ENCODE assay signal across 12 mouse cellular contexts in genomic region chr7:28957997-28958725, GRCm38 (mm10). TPM values are rescaled to one million over a fixed set of nuclear protein-coding genes. Genes with fewer than 3 reads are reported as not detected.
DNase-seq lines count a peak whose midpoint lies in the region; ATAC-seq and TF ChIP-seq lines count a peak whose summit lies in the region.
"Had no signal": no experiment of that assay in that cellular context is flagged by ENCODE, and none has a peak within 500 bp of the region (broad histone marks: within the 10 kb centered on the region; RNA-seq: fewer than 3 reads in every experiment).

No protein-coding gene starts in this region.

- no peak for DNase-seq in heart, postnatal 4 days
- DNase-seq in 416B (ENCODE audit: low read depth) (peak; percentile 79), MEL (ENCODE audit: low read depth, low spot score) (peak; percentile 37)
- no peak for DNase-seq in liver, embryonic 11.5 days (ENCODE audit: low spot score)
- DNase-seq in thymus, postnatal 36 days: no peak
- DNase-seq in cerebellum, adult 2 months: no peak
- DNase-seq: forebrain, postnatal 0 days; thymus, postnatal 14 days had no signal

- no peak for TF ChIP-seq POLR2A in MEL (IDR thresholded peaks at IDR 0.05; ENCODE audit: control insufficient read depth in 1 of 2, insufficient read depth in 1 of 2, low read depth in 1 of 2, low read length in 2 of 2, poor library complexity in 1 of 2)
- TF ChIP-seq POLR2A in cerebellum, adult 2 months (IDR thresholded peaks at IDR 0.05; ENCODE audit: borderline replicate concordance, insufficient read depth, low read length): no peak

- H3K27me3 ChIP-seq in heart, embryonic 14.5 days (ENCODE audit: control insufficient read depth, insufficient read depth, low read length): no peaks in the 10 kb centered on the region
- H3K27me3 ChIP-seq in MEL (ENCODE audit: control insufficient read depth in 1 of 2, insufficient read depth in 2 of 2, low read length in 2 of 2): no peaks in the 10 kb centered on the region
- no peaks in the 10 kb centered on the region for H3K27me3 ChIP-seq in liver, embryonic 11.5 days (replicated peaks; ENCODE audit: control insufficient read depth, insufficient read depth, low read length)
- H3K27me3 ChIP-seq in midbrain, embryonic 16.5 days (ENCODE audit: control insufficient read depth, insufficient read depth, low read depth, low read length): no peaks in the 10 kb centered on the region
- H3K27me3 ChIP-seq in cerebellum, adult 2 months (ENCODE audit: control insufficient read depth, insufficient read depth, low read length): no peaks in the 10 kb centered on the region
- H3K27me3 ChIP-seq: hindbrain, embryonic 12.5 days; neural tube, embryonic 12.5 days had no signal

- H3K4me1 ChIP-seq in heart, embryonic 14.5 days (ENCODE audit: control insufficient read depth in 2 of 2, insufficient read depth in 2 of 2, low read length in 2 of 2): peaks cover 21 to 69% of the 10 kb centered on the region in 2 experiments
- peaks cover 37 to 54% of the 10 kb centered on the region in 2 experiments for H3K4me1 ChIP-seq in MEL (ENCODE audit: control insufficient read depth in 1 of 2, insufficient read depth in 2 of 2, low read length in 2 of 2)
- H3K4me1 ChIP-seq in liver, embryonic 11.5 days (replicated peaks; ENCODE audit: control insufficient read depth, insufficient read depth, low read length): peaks cover 74% of the 10 kb centered on the region
- peaks cover 42% of the 10 kb centered on the region for H3K4me1 ChIP-seq in midbrain, embryonic 16.5 days (ENCODE audit: control insufficient read depth, insufficient read depth, low read length)
- peaks cover 15% of the 10 kb centered on the region; the same call in 1 of the 2 replicates for H3K4me1 ChIP-seq in cerebellum, adult 2 months (ENCODE audit: control insufficient read depth, insufficient read depth, low read length)

- peak overlapping the region; percentile 88 for H3K4me2 ChIP-seq in heart, embryonic 14.5 days (ENCODE audit: low read length)
- H3K4me2 ChIP-seq in liver, embryonic 11.5 days: peak overlapping the region; percentile 98
- no peak overlapping the region for H3K4me2 ChIP-seq in midbrain, embryonic 16.5 days (ENCODE audit: low read length)

- peak overlapping the region; percentile 99 for H3K9ac ChIP-seq in heart, embryonic 14.5 days (ENCODE audit: low read length)
- H3K9ac ChIP-seq in MEL (ENCODE audit: control insufficient read depth, low read depth, low read length, poor library complexity, severe bottlenecking): peak overlapping the region; percentile 30; the same call in 1 of the 2 replicates
- no peak overlapping the region for H3K9ac ChIP-seq in liver, embryonic 11.5 days (ENCODE audit: low read depth, low read length)
- no peak overlapping the region for H3K9ac ChIP-seq in midbrain, embryonic 16.5 days (ENCODE audit: low read depth, low read length)
- H3K9ac ChIP-seq: forebrain, postnatal 0 days; neural tube, embryonic 12.5 days had no signal

- TF ChIP-seq CTCF in MEL (IDR thresholded peaks at IDR 0.05 in 2 of 3, conservative IDR thresholded peaks at IDR 0.05 in 1 of 3; ENCODE audit: control insufficient read depth in 1 of 3, insufficient read depth in 1 of 3, low read depth in 2 of 3, low read length in 3 of 3, poor library complexity in 1 of 3, severe bottlenecking in 1 of 3): no peak
- TF ChIP-seq CTCF in cerebellum, adult 2 months (IDR thresholded peaks at IDR 0.05; ENCODE audit: borderline replicate concordance, insufficient read depth, low read depth, low read length): no peak

- no peak; a peak in 1 of 4 replicates for TF ChIP-seq EP300 in MEL (IDR thresholded peaks at IDR 0.05; ENCODE audit: low read depth in 1 of 2, low read length in 2 of 2)

- peaks cover 23% of the 10 kb centered on the region for H3K36me3 ChIP-seq in heart, embryonic 14.5 days (ENCODE audit: control insufficient read depth, insufficient read depth, low read length)
- H3K36me3 ChIP-seq in MEL (ENCODE audit: control insufficient read depth in 1 of 2, insufficient read depth in 2 of 2, low read length in 2 of 2): peaks cover 3 to 71% of the 10 kb centered on the region in 2 experiments; a peak in 3 of 4 replicates
- peaks cover 6% of the 10 kb centered on the region; the same call in 1 of the 2 replicates for H3K36me3 ChIP-seq in liver, embryonic 11.5 days (ENCODE audit: control insufficient read depth, insufficient read depth, low read length)
- no peaks in the 10 kb centered on the region for H3K36me3 ChIP-seq in midbrain, embryonic 16.5 days (ENCODE audit: control insufficient read depth, insufficient read depth, low read length)
- H3K36me3 ChIP-seq: hindbrain, embryonic 12.5 days; neural tube, embryonic 12.5 days had no signal

- no peak for ATAC-seq in heart, embryonic 14.5 days (ENCODE audit: insufficient number of reproducible peaks, insufficient read depth, low FRiP score, low read depth)
- ATAC-seq in liver, embryonic 11.5 days (replicated peaks; ENCODE audit: low FRiP score): no peak
- no peak for ATAC-seq in midbrain, embryonic 16.5 days
- ATAC-seq: forebrain, postnatal 0 days had no signal

- H3K27ac ChIP-seq in heart, embryonic 14.5 days (replicated peaks in 1 of 2; ENCODE audit: control insufficient read depth in 1 of 2, insufficient read depth in 1 of 2, low read depth in 2 of 2, low read length in 2 of 2): peak overlapping the region; percentile 49 to 88
- peak overlapping the region; percentile 52; the same call in 1 of the 2 replicates for H3K27ac ChIP-seq in MEL (ENCODE audit: control insufficient read depth, low read depth, low read length)
- H3K27ac ChIP-seq in liver, embryonic 11.5 days (ENCODE audit: low read depth, low read length): peak overlapping the region; percentile 62
- H3K27ac ChIP-seq in midbrain, embryonic 16.5 days (ENCODE audit: low read length): no peak overlapping the region
- H3K27ac ChIP-seq in cerebellum, adult 2 months (ENCODE audit: insufficient read depth, low read length): no peak overlapping the region
- H3K27ac ChIP-seq: hindbrain, embryonic 12.5 days; neural tube, embryonic 12.5 days had no signal

- WGBS in heart, embryonic 14.5 days: 19% methylated on average over 1 of the region's 1 CpGs
- 44% methylated on average over 1 of the region's 1 CpGs for WGBS in liver, embryonic 11.5 days
- WGBS in midbrain, embryonic 16.5 days: 70% methylated on average over 1 of the region's 1 CpGs
- 70% methylated on average over 1 of the region's 1 CpGs for WGBS in cerebellum, adult 2 months

- no peaks in the 10 kb centered on the region for H3K9me3 ChIP-seq in heart, embryonic 14.5 days (ENCODE audit: control insufficient read depth, low read length)
- no peaks in the 10 kb centered on the region for H3K9me3 ChIP-seq in MEL (replicated peaks; ENCODE audit: insufficient read depth, low read length)
- no peaks in the 10 kb centered on the region for H3K9me3 ChIP-seq in liver, embryonic 11.5 days (ENCODE audit: control insufficient read depth, low read length)
- no peaks in the 10 kb centered on the region for H3K9me3 ChIP-seq in midbrain, embryonic 16.5 days (replicated peaks; ENCODE audit: control insufficient read depth, low read length, poor library complexity, severe bottlenecking)
- H3K9me3 ChIP-seq: hindbrain, embryonic 12.5 days; neural tube, embryonic 12.5 days had no signal

- 0 out of 4 replicates have a peak overlapping the region, but pooled peaks of 1 of the 2 experiments have one; percentile 100 for H3K4me3 ChIP-seq in heart, embryonic 14.5 days (ENCODE audit: control insufficient read depth in 1 of 2, insufficient read depth in 1 of 2, low read depth in 1 of 2, low read length in 2 of 2)
- H3K4me3 ChIP-seq in MEL (ENCODE audit: control insufficient read depth in 1 of 2, insufficient read depth in 1 of 2, low read depth in 2 of 2, low read length in 2 of 2): no peak overlapping the region
- no peak overlapping the region for H3K4me3 ChIP-seq in liver, embryonic 11.5 days (ENCODE audit: low read depth, low read length)
- H3K4me3 ChIP-seq in midbrain, embryonic 16.5 days (ENCODE audit: low read depth, low read length): no peak overlapping the region
- no peak overlapping the region for H3K4me3 ChIP-seq in cerebellum, adult 2 months (replicated peaks; ENCODE audit: insufficient read depth, low read depth, low read length)
- H3K4me3 ChIP-seq: hindbrain, embryonic 12.5 days; neural tube, embryonic 12.5 days had no signal

- H3K79me2 ChIP-seq in MEL (ENCODE audit: control insufficient read depth, insufficient read depth, low read length, poor library complexity): peaks cover 72% of the 10 kb centered on the region

- TF ChIP-seq RAD21 in MEL (IDR thresholded peaks at IDR 0.05; ENCODE audit: low read depth, low read length): no peak

RNA-seq across cellular contexts. Expression of gene Actn4, which starts 4.0 kb away (rescaled TPM):
- polyA plus RNA-seq in heart, embryonic 14.5 days (2014; fragmentation: Nextera tagmentation; extraction: Ambion mirVana): 221 and 228 TPM in 2 replicates
- 100 to 1,000 TPM; 224 to 231 TPM for total RNA-seq in heart, postnatal 4 days (2021)
- total RNA-seq in MEL (2012; rRNA removed): 60.5 and 66.3 TPM in 2 replicates
- polyA plus RNA-seq in MEL (2012; ENCODE audit: insufficient read depth in 1 of 2, insufficient read length in 2 of 2, low read depth in 1 of 2, low replicate concordance in 2 of 2, missing spikeins in 1 of 2): 100 to 1,000 TPM in 1 of 2 experiments, not detected in 1; 267 TPM
- polyA plus RNA-seq in liver, embryonic 11.5 days (2014; fragmentation: Nextera tagmentation; extraction: Ambion mirVana): 191 and 209 TPM in 2 replicates
- polyA plus RNA-seq in midbrain, embryonic 16.5 days (2015; fragmentation: Nextera tagmentation; extraction: Ambion mirVana): 132 and 133 TPM in 2 replicates
- 129 and 135 TPM in 2 replicates for polyA plus RNA-seq in cerebellum, adult 2 months (2012; rRNA removed)

RNA-seq across cellular contexts. Expression of gene Eif3k, which starts 23.5 kb away (rescaled TPM):
- 286 and 319 TPM in 2 replicates for polyA plus RNA-seq in heart, embryonic 14.5 days (2014; fragmentation: Nextera tagmentation; extraction: Ambion mirVana)
- 100 to 1,000 TPM; 205 to 208 TPM for total RNA-seq in heart, postnatal 4 days (2021)
- 525 and 545 TPM in 2 replicates for total RNA-seq in MEL (2012; rRNA removed)
- 100 to 1,000 TPM in 1 of 2 experiments, not detected in 1; 671 TPM for polyA plus RNA-seq in MEL (2012; ENCODE audit: insufficient read depth in 1 of 2, insufficient read length in 2 of 2, low read depth in 1 of 2, low replicate concordance in 2 of 2, missing spikeins in 1 of 2)
- 421 and 425 TPM in 2 replicates for polyA plus RNA-seq in liver, embryonic 11.5 days (2014; fragmentation: Nextera tagmentation; extraction: Ambion mirVana)
- 279 TPM in 2 replicates for polyA plus RNA-seq in midbrain, embryonic 16.5 days (2015; fragmentation: Nextera tagmentation; extraction: Ambion mirVana)
- polyA plus RNA-seq in cerebellum, adult 2 months (2012; rRNA removed): 322 and 331 TPM in 2 replicates

RNA-seq across cellular contexts. Expression of gene Map4k1, which starts 23.7 kb away (rescaled TPM):
- polyA plus RNA-seq in heart, embryonic 14.5 days (2014; fragmentation: Nextera tagmentation; extraction: Ambion mirVana): 2.8 and 3.3 TPM in 2 replicates
- 1 to 10 TPM; 1.6 to 2.0 TPM for total RNA-seq in heart, postnatal 4 days (2021)
- total RNA-seq in MEL (2012; rRNA removed): 17.3 and 19.3 TPM in 2 replicates
- 10 to 100 TPM in 1 of 2 experiments, not detected in 1; 50.8 TPM for polyA plus RNA-seq in MEL (2012; ENCODE audit: insufficient read depth in 1 of 2, insufficient read length in 2 of 2, low read depth in 1 of 2, low replicate concordance in 2 of 2, missing spikeins in 1 of 2)
- polyA plus RNA-seq in liver, embryonic 11.5 days (2014; fragmentation: Nextera tagmentation; extraction: Ambion mirVana): 50.7 and 53.2 TPM in 2 replicates
- 11.8 and 13.2 TPM in 2 replicates for polyA plus RNA-seq in midbrain, embryonic 16.5 days (2015; fragmentation: Nextera tagmentation; extraction: Ambion mirVana)
- 1.2 and 1.3 TPM in 2 replicates for polyA plus RNA-seq in cerebellum, adult 2 months (2012; rRNA removed)

Comparison
In these comparisons a context has a peak if more than half of its experiments do, and no peak if none do; other contexts are left out.
1. H3K27ac ChIP-seq: peak in heart, embryonic 14.5 days (2 of 2), MEL (single experiment) and liver, embryonic 11.5 days (single experiment); none in midbrain, embryonic 16.5 days (single experiment) and cerebellum, adult 2 months (single experiment).
2. H3K9ac ChIP-seq: peak in heart, embryonic 14.5 days (single experiment) and MEL (single experiment); none in liver, embryonic 11.5 days (single experiment) and midbrain, embryonic 16.5 days (single experiment).
3. DNase-seq: peak in 416B (single experiment) and MEL (single experiment); none in heart, postnatal 4 days (single experiment), liver, embryonic 11.5 days (single experiment), thymus, postnatal 36 days (0 of 2) and cerebellum, adult 2 months (0 of 2).